Mouse (Mus musculus) kidney, postnatal 25 days (tissue): ENCODE data around the gene Nop53.
"Not testable (repeated sequence)": the region's sequence is repeated elsewhere in the genome, so short reads cannot be mapped to it uniquely, and the experiment has no call there.

Experiments used
- DNase-seq, 2 experiments: peaks; one replicate each; pipeline ENCODE4 v3.0.0; 2021; ENCODE audit warnings: mixed read lengths in 2 of 2

Nop53 gene

GRCm38 (mm10) chr7:15918371-15918770, 27.5 kb downstream of the Nop53 start:
- DNase-seq, result peak in 1 of 2 experiments; percentile 39

GRCm38 (mm10) chr7:15916996-15917395, 28.9 kb downstream of the Nop53 start:
- DNase-seq, result no peak

- no peak for DNase-seq
Measured at GRCm38 (mm10) chr7:15916134-15916723, 29.6 kb downstream of the Nop53 start.

GRCm38 (mm10) chr7:15915695-15916094, 30.2 kb downstream of the Nop53 start:
- DNase-seq, result not testable (repeated sequence)

GRCm38 (mm10) chr7:15914751-15915150, 31.1 kb downstream of the Nop53 start:
- no peak for DNase-seq

- peak in 1 of 2 experiments; percentile 49 for DNase-seq
Measured at GRCm38 (mm10) chr7:15914252-15914651, 31.6 kb downstream of the Nop53 start.

- peak; percentile 63 to 80 for DNase-seq
Measured at GRCm38 (mm10) chr7:15912183-15912582, 33.7 kb downstream of the Nop53 start.

GRCm38 (mm10) chr7:15910521-15910920, 35.4 kb downstream of the Nop53 start:
- no peak for DNase-seq

GRCm38 (mm10) chr7:15907971-15908590, 37.8 kb downstream of the Nop53 start:
- DNase-seq, result no peak

GRCm38 (mm10) chr7:15906602-15907001, 39.3 kb downstream of the Nop53 start:
- no peak for DNase-seq

- no peak for DNase-seq
Measured at GRCm38 (mm10) chr7:15905861-15906260, 40.0 kb downstream of the Nop53 start.

- DNase-seq, result no peak
Measured at GRCm38 (mm10) chr7:15901366-15902048, 44.4 kb downstream of the Nop53 start.

GRCm38 (mm10) chr7:15894251-15894650, 51.6 kb downstream of the Nop53 start:
- DNase-seq, result no peak
